Mouse (Mus musculus) lung, postnatal 0 days (tissue): ENCODE data around the gene Tmc2.

Experiments used
- CTCF ChIP-seq: IDR thresholded peaks from 2 replicates; pipeline ENCODE4 v1.5.1; 2016; ENCODE audit warnings: antibody characterized with exemption, mild to moderate bottlenecking
- EP300 ChIP-seq: IDR thresholded peaks from 2 replicates; pipeline ENCODE4 v1.6.1; 2016; ENCODE audit warnings: antibody characterized with exemption, mild to moderate bottlenecking, control low read depth

DNA sequence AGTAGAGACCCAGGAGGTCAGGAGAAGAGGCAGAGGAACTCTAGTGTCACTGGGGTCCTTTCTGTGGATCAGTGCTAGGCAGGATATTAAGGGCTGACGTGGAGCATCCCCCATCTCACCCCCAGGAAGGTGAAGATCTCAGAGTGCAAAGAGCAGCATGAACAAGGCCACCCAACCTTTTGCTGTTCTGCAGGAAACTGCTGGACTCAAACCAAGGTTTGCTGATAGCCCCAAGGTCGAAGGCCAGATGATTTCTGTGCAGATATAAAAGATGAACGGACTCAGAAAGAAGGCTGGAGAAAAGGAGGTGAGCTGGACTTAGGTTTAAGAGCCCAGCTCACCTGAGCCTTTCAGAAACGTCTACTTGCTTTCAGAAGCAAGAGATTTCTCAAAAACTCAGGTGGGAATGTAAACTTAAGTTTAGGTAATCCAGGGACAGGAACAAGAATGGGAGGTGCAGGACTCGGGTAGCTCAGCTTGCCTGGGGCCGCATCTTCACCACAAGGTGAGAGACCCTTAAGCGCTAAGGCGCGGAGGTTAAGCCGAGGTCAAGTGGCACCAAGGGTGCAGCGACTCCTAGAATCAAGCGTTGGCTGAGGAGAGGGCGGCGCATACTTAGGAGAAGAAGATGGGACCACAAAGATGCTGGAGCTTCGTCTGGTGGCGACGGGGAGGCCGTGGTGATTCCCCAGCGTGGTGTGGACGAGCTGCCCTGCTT lies 99.4 kb downstream of the Tmc2 start:
- TF ChIP-seq CTCF: no peak
- TF ChIP-seq EP300: no peak
